Mouse (Mus musculus): ENCODE measurements around the gene Rgs18.

Rgs18 gene

DNA sequence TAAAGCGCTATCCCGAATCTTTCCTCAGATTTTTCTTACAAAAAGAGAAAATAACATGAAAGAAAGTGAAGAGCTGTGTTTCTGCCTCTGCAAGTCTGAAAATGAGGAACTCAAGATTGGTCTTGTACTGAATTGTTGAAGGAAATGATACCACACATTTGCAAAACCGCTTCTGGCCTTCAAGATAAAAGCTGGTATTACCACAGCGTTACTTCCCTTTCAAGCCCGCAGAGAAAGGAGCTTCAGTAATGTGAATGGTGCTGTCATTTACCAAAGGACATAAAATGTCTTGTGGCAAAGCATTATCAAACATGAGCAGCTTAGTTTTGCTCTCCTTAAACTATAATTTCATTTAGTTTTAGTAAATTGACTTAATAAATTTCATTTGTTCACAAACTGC, at the start of gene Rgs18:
Rgs18 (minus strand) TSS at position 105 of the 400 bp plus-strand sequence.
- no peak for DNase-seq (ENCODE audit: extremely low spot score, low read depth, low spot score)

DNA sequence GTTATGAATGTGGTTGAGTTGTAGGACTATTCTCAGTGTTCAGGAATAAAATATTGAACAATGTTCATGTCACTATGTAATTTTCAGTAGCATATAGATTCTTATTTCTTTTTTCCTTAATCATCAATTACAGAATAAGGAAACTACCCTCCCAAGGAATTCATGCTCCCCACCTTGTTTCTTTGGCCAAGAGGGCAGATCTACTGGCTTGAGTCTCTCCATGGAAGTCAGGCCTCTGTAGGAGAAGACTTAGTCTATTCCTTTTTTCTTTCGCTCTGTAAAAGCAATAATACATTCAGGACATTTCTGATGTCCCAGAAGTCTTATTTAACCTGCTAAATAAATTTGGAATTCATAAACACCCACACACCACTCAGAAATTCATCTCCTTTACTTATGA, 841 bp downstream of the Rgs18 start:
- no peak for DNase-seq (ENCODE audit: extremely low spot score, low read depth, low spot score)

GRCm38 (mm10) chr1:144766218-144766617, 9.0 kb downstream of the Rgs18 start:
- no peak for DNase-seq (ENCODE audit: extremely low spot score, low read depth, low spot score)

DNA sequence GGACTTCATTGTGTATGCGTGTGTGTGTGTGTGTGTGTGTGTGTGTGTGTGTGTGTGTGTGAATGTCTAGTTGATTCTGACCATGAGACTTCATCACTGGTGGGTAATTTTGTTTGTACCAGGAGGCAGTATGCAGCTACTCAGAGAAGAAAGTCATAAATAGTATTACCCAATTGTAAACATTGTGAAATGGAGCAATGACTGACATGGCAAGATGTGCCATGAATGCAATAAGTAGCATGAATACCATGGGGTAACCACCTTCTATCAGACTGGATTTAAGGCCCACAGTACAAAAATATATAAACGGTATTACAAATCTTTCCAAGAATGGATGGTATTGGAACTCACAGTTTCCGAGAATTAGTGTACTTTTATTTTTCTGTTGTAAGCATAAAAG, 14.4 kb downstream of the Rgs18 start:
- DNase-seq (ENCODE audit: extremely low spot score, low read depth, low spot score): no peak

- DNase-seq (ENCODE audit: extremely low spot score, low read depth, low spot score): no peak
These were observed 24.5 kb downstream of the Rgs18 start for GRCm38 (mm10) chr1:144750763-144751162.

DNA sequence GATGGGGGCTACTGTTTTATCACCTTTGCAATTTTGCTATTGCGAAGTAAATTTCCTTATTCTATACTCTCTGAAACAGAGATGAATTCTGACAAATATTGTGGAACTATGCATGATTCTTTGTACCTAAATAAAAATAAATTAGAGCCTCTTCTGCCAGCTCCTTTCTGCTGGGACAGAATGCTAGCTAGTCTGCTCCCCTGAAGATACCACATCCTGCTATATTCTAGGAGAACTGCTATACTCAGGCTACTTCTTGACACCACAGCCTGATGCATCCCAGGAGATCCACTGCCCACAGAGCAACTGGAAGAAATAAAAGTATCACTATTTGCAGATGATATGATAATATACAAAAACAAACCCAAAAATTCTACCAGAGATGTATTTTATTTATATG, 29.1 kb downstream of the Rgs18 start:
- no peak for DNase-seq (ENCODE audit: extremely low spot score, low read depth, low spot score)

GRCm38 (mm10) chr1:144737739-144738138, 37.5 kb downstream of the Rgs18 start:
- no peak for DNase-seq (ENCODE audit: extremely low spot score, low read depth, low spot score)

GRCm38 (mm10) chr1:144720736-144721135, 54.5 kb downstream of the Rgs18 start:
- no peak for DNase-seq (ENCODE audit: extremely low spot score, low read depth, low spot score)

DNA sequence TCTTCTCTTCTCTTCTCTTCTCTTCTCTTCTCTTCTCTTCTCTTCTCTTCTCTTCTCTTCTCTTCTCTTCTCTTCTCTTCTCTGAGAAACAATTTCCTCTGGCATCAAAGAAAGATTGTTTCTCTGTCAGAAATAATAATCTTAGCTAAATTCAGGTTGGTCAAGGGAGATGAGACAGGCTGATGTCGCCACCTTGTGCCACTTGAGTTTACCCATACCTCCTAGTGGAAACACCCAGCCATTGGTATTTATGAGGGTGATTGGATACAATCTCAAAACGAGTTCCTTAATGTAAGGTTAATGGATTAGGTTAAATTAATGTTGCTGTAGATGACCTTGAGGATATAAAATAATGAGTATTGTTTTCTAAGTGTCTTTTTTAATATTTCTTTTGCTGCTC, 70.9 kb downstream of the Rgs18 start:
- DNase-seq (ENCODE audit: extremely low spot score, low read depth, low spot score): no peak
